Mouse (Mus musculus) heart, embryonic 11.5 days (tissue): ENCODE results near the gene Ifi205. TPM values are rescaled to one million over a fixed set of nuclear protein-coding genes. Genes with fewer than 3 reads are reported as not detected.
"Not testable (repeated sequence)": the region's sequence is repeated elsewhere in the genome, so short reads cannot be mapped to it uniquely, and the experiment has no call there.

ENCODE experiments used
- ATAC-seq: fragments of 200-750 bp; cut with Nextera tagmentation; replicated peaks from 2 replicates; pipeline ENCODE4 v1.8.0; 2017; ENCODE audit warnings: moderate library complexity; ENCODE audit not compliant: insufficient number of reproducible peaks, low FRiP score, low TSS enrichment
- H3K27ac ChIP-seq: fragments of 300-500 bp; sonication (generic); 2 replicates; pipeline ENCODE4 v1.5.1; 2014; ENCODE audit warnings: mild to moderate bottlenecking, low read depth, low read length
- H3K27me3 ChIP-seq: fragments of 300-500 bp; sonication (generic); 2 replicates; pipeline ENCODE4 v1.6.1; 2014; ENCODE audit warnings: mild to moderate bottlenecking, low read length, mixed read lengths; ENCODE audit not compliant: control insufficient read depth, insufficient read depth
- H3K36me3 ChIP-seq: fragments of 300-500 bp; sonication (generic); 2 replicates; pipeline ENCODE4 v1.6.1; 2014; ENCODE audit warnings: mild to moderate bottlenecking, low read length, moderate library complexity, mixed read lengths; ENCODE audit not compliant: control insufficient read depth, insufficient read depth
- H3K4me1 ChIP-seq: fragments of 300-500 bp; sonication (generic); 2 replicates; pipeline ENCODE4 v1.6.1; 2014; ENCODE audit warnings: low read length; ENCODE audit not compliant: control insufficient read depth, insufficient read depth
- H3K4me2 ChIP-seq: fragments of 300-500 bp; sonication (generic); 2 replicates; pipeline ENCODE4 v1.6.1; 2014; ENCODE audit warnings: mild to moderate bottlenecking, moderate library complexity
- H3K4me3 ChIP-seq: fragments of 300-500 bp; sonication (generic); 2 replicates; pipeline ENCODE4 v1.5.1; 2014; ENCODE audit warnings: low read depth, low read length
- H3K9ac ChIP-seq: fragments of 300-500 bp; sonication (generic); 2 replicates; pipeline ENCODE4 v1.6.1; 2014; ENCODE audit warnings: mild to moderate bottlenecking, low read depth, low read length, moderate library complexity
- H3K9me3 ChIP-seq: fragments of 300-500 bp; sonication (generic); replicated peaks from 2 replicates; pipeline ENCODE4 v1.6.1; 2016; ENCODE audit warnings: low read length; ENCODE audit not compliant: control insufficient read depth
- WGBS: fragments of 180-500 bp; shearing (Covaris S2); extraction: QIAGEN DNeasy Blood & Tissue Kit; methylation state at CpG from one replicate; pipeline ENCODE4 v1.1.7; 2014; ENCODE audit not compliant: insufficient replicate concordance; 5-methylcytosine and 5-hydroxymethylcytosine counted together
- polyA plus RNA-seq: library from polyadenylated mRNA; unstranded; fragments of >200 nt; fragmentation: Nextera tagmentation; extraction: Ambion mirVana; gene quantifications from 2 replicates; pipeline ENCODE4 v1.2.1, GENCODE M21; 2014

Ifi205 gene
- polyA plus RNA-seq, 1 experiment from 2014 or later: 3.1 TPM

DNA sequence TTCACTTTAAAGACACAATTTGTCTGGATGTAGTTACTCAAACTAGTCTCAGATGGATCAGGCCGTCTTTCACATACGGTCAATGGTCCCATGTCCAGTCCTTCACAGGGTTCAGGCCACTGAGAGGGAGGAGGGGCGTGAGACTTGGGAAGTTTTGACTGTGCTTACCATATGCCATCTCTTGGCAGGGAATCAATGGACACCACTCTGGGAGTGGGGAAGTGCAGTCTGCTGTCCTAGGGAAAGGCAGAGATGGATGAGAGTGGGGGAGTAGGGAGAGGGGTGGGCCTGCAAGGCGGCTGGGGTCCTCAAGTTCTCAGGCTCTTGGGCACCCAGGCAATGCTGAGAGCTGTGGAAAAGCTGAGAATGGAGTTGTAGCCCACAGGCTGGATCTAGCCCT lies 36.6 kb downstream of the Ifi205 start:
- Histone ChIP-seq H3K4me3 (no peak overlapping the region), H3K27me3 (no peaks in the 10 kb centered on the region), H3K4me2 (no peak overlapping the region), H3K4me1 (no peaks in the 10 kb centered on the region), H3K9ac (no peak overlapping the region), H3K27ac (no peak overlapping the region), H3K36me3 (no peaks in the 10 kb centered on the region), H3K9me3 (no peaks in the 10 kb centered on the region)
- 79% methylated on average over 4 of the region's 4 CpGs for WGBS
- ATAC-seq: no peak

DNA sequence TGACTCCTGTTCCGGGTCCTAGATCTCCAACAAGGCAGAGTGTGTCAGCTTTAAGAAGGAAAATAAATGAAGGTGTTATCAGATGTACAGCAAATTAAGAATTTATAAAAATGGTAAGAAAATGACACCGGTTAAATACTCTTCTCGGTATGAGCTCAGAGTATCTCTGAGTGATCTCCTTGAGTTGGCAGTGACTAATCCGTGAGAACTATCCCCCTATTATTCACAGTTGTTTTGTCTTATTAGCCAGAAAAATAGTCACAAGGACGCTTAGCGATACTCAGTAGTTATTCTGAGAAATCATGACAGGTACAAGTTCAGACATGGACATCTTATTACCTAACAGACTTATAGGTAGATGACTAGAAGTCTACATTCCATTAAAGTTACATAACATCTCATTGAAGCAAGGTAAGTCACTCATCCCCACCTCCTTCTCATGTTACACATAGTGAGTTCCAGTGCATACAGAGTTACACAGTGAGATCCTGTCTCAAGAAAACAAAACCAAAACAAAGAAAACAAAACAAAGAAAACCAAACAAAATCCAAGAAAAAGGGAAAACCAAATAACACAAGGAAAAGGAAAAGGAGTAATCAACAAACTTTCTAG lies 48.8 kb downstream of the Ifi205 start, which contains the start of gene Ifi202b:
Ifi202b (minus strand) TSS at position 51 of the 612 bp plus-strand sequence.
- not testable (repeated sequence) for H3K9me3 ChIP-seq, H3K9ac ChIP-seq, H3K27ac ChIP-seq, H3K4me2 ChIP-seq, H3K4me3 ChIP-seq, H3K4me1 ChIP-seq, H3K27me3 ChIP-seq, H3K36me3 ChIP-seq, ATAC-seq
- WGBS: 71% methylated on average over 6 of the region's 6 CpGs

DNA sequence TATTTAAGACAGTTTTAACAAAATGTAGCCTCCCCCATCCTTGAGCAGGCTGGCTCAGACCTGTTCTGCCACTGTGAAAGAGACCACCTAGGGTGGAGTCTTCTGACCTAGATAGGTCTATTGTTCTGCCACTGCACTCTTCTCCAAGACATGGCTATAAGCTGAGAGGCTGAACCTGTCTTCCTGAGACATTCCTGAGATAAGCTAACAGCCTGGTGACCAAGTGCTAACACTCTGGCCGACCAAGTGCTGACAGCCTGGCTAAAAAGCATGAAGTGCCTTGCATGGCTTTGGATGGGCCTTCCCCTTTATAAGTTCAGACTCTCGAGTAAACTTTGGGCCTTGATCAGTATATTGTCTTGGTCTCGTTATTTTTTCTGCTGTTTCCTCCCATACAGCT lies 50.6 kb downstream of the Ifi205 start:
- H3K4me1 ChIP-seq, H3K36me3 ChIP-seq, H3K9ac ChIP-seq, H3K9me3 ChIP-seq, H3K27ac ChIP-seq, H3K4me3 ChIP-seq, H3K4me2 ChIP-seq, H3K27me3 ChIP-seq: not testable (repeated sequence)
- 0 out of 2 replicates have a peak, but pooled peaks have one; percentile 67 for ATAC-seq
- WGBS: 4% methylated on average over 3 of the region's 3 CpGs

DNA sequence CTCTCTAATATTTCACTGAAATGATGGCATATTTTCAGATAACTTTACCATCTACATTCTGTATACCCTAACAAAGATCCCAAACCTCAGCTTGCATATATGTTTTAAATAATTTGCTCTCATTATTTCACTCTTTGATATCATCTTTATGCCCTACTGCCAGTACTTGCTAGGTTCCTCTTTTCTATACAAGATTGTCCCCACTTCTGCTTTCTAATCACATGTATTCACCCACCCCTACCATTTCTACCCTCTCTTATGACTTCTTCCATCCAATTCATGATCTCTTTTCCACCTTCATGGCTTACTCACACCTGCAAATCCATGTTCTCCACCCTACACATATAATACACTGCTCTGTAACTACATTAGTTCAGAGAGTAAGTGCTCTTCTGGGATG lies 54.0 kb downstream of the Ifi205 start:
- no peak overlapping the region for H3K9ac ChIP-seq
- H3K27me3 ChIP-seq: no peaks in the 10 kb centered on the region
- H3K4me2 ChIP-seq: no peak overlapping the region
- H3K4me3 ChIP-seq: no peak overlapping the region
- no peaks in the 10 kb centered on the region for H3K36me3 ChIP-seq
- ATAC-seq: no peak
- no peaks in the 10 kb centered on the region for H3K9me3 ChIP-seq
- no peak overlapping the region for H3K27ac ChIP-seq
- no peaks in the 10 kb centered on the region for H3K4me1 ChIP-seq

DNA sequence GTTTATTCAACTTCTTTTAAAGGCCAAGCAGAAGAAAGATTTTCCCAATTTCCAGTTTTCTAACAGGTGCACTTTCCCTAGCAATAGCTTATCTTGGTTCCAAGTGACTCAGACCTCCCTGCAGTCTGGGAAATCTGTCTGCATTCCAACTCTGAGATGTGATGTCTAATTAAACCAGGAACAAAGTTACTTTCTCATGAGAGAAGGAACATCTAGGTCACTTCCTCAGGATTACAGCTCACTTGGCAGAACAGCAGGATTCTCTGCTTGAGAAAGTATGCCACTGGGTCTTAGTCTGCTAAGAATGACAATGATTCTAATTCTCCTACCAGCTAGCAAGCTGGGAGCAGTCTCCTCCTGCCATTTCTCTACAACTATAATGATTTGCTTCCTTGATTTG lies 58.5 kb downstream of the Ifi205 start:
- ATAC-seq: no peak
- H3K9ac ChIP-seq: no peak overlapping the region
- no peaks in the 10 kb centered on the region for H3K36me3 ChIP-seq
- no peak overlapping the region for H3K4me3 ChIP-seq
- H3K27ac ChIP-seq: no peak overlapping the region
- no peaks in the 10 kb centered on the region for H3K27me3 ChIP-seq
- no peak overlapping the region for H3K4me2 ChIP-seq
- H3K4me1 ChIP-seq: no peaks in the 10 kb centered on the region
- H3K9me3 ChIP-seq: no peaks in the 10 kb centered on the region

Other genes starting within 250 kb of the Ifi205 start
- 3.1 TPM in 2 replicates for gene Ifi211, start 118.8 kb downstream of the Ifi205 start, polyA plus RNA-seq
- gene Mndal, start 89.3 kb downstream of the Ifi205 start, polyA plus RNA-seq: 2.7 and 3.7 TPM in 2 replicates
- gene Ifi203, start 89.1 kb downstream of the Ifi205 start, polyA plus RNA-seq: 0.31 TPM in 1 of 2 replicates, not detected in the other
- gene Ifi202b, start 49.1 kb downstream of the Ifi205 start, polyA plus RNA-seq: not detected in 2 replicates
- 0.08 TPM in 1 of 2 replicates, not detected in the other for gene Olfr433, start 8.9 kb upstream of the Ifi205 start, polyA plus RNA-seq
- not detected in 2 replicates for gene Olfr432, start 17.4 kb upstream of the Ifi205 start, polyA plus RNA-seq
- not detected in 2 replicates for gene Olfr430, start 34.8 kb upstream of the Ifi205 start, polyA plus RNA-seq
- gene Olfr429, start 52.5 kb upstream of the Ifi205 start, polyA plus RNA-seq: not detected in 2 replicates
- gene Olfr427, start 65.1 kb upstream of the Ifi205 start, polyA plus RNA-seq: not detected in 2 replicates
- gene Olfr231, start 89.4 kb upstream of the Ifi205 start, polyA plus RNA-seq: not detected in 2 replicates
- gene Olfr424, start 99.7 kb upstream of the Ifi205 start, polyA plus RNA-seq: not detected in 2 replicates
- gene Olfr420, start 123.8 kb upstream of the Ifi205 start, polyA plus RNA-seq: 0.28 and 0.36 TPM in 2 replicates
- gene Spta1, start 141.0 kb upstream of the Ifi205 start, polyA plus RNA-seq: 9.3 and 11.2 TPM in 2 replicates
- gene Olfr419, start 220.3 kb upstream of the Ifi205 start, polyA plus RNA-seq: 0.18 TPM in 1 of 2 replicates, not detected in the other